Mouse (Mus musculus): ENCODE results near the gene Gm3629. TPM values are rescaled to one million over a fixed set of nuclear protein-coding genes. Genes with fewer than 3 reads are reported as not detected.
"Not testable (repeated sequence)": the region's sequence is repeated elsewhere in the genome, so short reads cannot be mapped to it uniquely, and the experiment has no call there.

Gene Gm3629
- polyA plus RNA-seq (2012; rRNA removed) = 0.11 TPM in 1 of 2 replicates, not detected in the other

GRCm38 (mm10) chr14:6590513-6590912 lies at the start of gene Gm3629:
Gm3629 (minus strand) TSS chr14:6590613.
- H3K4me3 ChIP-seq (ENCODE audit: control insufficient read depth, insufficient read depth, low read length); H3K4me1 ChIP-seq (replicated peaks; ENCODE audit: control insufficient read depth, insufficient read depth, low read length); H3K36me3 ChIP-seq (ENCODE audit: control insufficient read depth, insufficient read depth, low read length); DNase-seq; H3K27ac ChIP-seq (ENCODE audit: control insufficient read depth, insufficient read depth, low read length); H3K27me3 ChIP-seq (ENCODE audit: control insufficient read depth, insufficient read depth, low read length): not testable (repeated sequence)
- WGBS = 0% methylated on average over 1 of the region's 2 CpGs

DNA sequence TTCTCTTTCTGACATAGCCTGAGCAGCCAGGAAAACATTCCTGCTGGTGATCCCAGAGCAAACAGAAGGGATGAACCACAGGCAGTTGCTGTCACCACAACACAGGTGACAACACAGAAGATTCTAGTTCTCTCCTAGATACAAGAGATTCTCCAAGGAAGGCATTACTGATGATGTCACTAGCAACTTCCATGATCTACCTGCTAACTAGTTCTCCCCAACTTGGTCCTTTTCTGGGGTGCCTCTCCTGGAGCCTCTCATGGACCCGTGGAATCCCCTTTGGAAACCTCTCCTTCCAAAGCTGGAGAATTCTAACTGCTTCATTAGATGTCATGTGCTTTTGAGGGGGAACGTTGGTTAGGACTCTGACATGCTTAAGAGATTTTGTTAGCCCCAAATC lies 31.9 kb upstream of the Gm3629 start, which contains the start of gene Gm3460:
TSS of gene Gm3460 (minus strand) at position 101 of the 400 bp plus-strand sequence.
- H3K4me1 ChIP-seq (replicated peaks; ENCODE audit: control insufficient read depth, insufficient read depth, low read length); H3K27ac ChIP-seq (ENCODE audit: control insufficient read depth, insufficient read depth, low read length); H3K36me3 ChIP-seq (ENCODE audit: control insufficient read depth, insufficient read depth, low read length); H3K27me3 ChIP-seq (ENCODE audit: control insufficient read depth, insufficient read depth, low read length); H3K4me3 ChIP-seq (ENCODE audit: control insufficient read depth, insufficient read depth, low read length); DNase-seq: not testable (repeated sequence)
- WGBS = 61% methylated on average over 1 of the region's 2 CpGs

DNA sequence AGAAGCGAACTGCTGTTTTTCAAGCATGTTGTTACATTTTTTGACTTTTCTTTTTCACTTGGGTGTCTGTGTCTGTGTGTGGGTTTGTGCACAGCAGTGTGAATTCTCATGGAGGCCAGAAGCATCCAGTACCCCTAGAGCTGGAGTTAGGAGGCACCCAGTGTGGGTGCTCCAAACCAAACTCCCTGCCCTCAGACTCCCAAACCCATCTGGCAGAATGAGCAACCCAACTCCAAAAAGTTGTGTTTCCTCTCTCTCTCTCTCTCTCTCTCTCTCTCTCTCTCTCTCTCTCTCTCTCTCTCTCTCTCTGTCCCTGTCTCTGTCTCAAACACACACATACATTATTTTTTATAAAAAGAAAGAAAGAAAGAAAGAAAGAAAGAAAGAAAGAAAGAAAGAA lies 16.0 kb upstream of the Gm3629 start:
- H3K36me3 ChIP-seq (ENCODE audit: control insufficient read depth, insufficient read depth, low read length); H3K27me3 ChIP-seq (ENCODE audit: control insufficient read depth, insufficient read depth, low read length); H3K4me1 ChIP-seq (replicated peaks; ENCODE audit: control insufficient read depth, insufficient read depth, low read length); H3K4me3 ChIP-seq (ENCODE audit: control insufficient read depth, insufficient read depth, low read length); H3K27ac ChIP-seq (ENCODE audit: control insufficient read depth, insufficient read depth, low read length): not testable (repeated sequence)
- WGBS = no CpG with 5 or more reads among the region's 1 CpGs
- peak; percentile 1 for DNase-seq

DNA sequence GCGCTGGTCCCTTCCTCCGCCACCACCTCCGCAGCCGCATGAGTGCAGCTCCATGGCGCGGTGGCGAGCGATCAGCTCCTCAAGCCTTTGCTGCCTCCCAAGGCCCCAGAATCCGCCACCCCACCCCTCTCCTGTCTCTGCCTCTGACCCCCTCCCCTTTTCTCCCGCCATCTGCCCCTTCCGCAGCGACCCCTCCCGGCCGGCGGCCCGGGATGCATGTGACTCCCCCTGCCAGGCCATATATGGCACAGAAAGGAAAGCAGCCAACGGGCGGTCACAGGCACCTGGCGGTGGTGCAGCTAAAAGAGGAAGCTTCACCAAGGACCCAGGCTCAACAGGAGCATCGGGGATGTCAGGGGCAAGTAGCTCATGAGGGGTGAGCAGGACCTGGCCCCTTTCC lies 14.6 kb upstream of the Gm3629 start:
- not testable (repeated sequence) for H3K36me3 ChIP-seq (ENCODE audit: control insufficient read depth, insufficient read depth, low read length); H3K27me3 ChIP-seq (ENCODE audit: control insufficient read depth, insufficient read depth, low read length); H3K4me1 ChIP-seq (replicated peaks; ENCODE audit: control insufficient read depth, insufficient read depth, low read length); H3K27ac ChIP-seq (ENCODE audit: control insufficient read depth, insufficient read depth, low read length)
- peak overlapping the region; percentile 31; the same call in 1 of the 2 replicates for H3K4me3 ChIP-seq (ENCODE audit: control insufficient read depth, insufficient read depth, low read length)
- WGBS = 0% methylated on average over 18 of the region's 20 CpGs
- peak; percentile 56 for DNase-seq

DNA sequence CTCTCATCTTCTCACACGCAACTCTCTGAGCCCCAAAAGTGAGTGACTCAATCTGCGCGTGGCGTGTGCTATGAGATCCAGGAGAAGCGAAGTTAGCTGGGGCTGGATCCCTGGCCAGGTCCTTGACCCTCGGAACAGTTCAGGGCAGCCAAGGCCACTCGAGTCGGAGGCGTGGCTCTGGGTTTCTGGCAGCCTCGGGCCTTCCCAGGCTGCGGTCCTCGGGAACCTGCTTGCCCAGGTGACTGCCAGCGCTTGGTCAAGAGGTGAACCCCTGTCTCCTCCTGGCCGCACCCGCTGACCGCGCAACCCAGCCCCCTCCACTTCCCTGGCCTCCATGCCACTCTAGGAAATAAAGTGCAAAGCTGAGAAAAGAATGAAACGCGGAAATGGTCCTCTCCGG lies 14.1 kb upstream of the Gm3629 start:
- DNase-seq = peak; percentile 1
- H3K4me3 ChIP-seq (ENCODE audit: control insufficient read depth, insufficient read depth, low read length) = 0 out of 2 replicates have a peak overlapping the region, but pooled peaks have one; percentile 2
- H3K27ac ChIP-seq (ENCODE audit: control insufficient read depth, insufficient read depth, low read length); H3K27me3 ChIP-seq (ENCODE audit: control insufficient read depth, insufficient read depth, low read length); H3K36me3 ChIP-seq (ENCODE audit: control insufficient read depth, insufficient read depth, low read length); H3K4me1 ChIP-seq (replicated peaks; ENCODE audit: control insufficient read depth, insufficient read depth, low read length): not testable (repeated sequence)
- 6% methylated on average over 20 of the region's 20 CpGs for WGBS

- not testable (repeated sequence) for H3K4me3 ChIP-seq (ENCODE audit: control insufficient read depth, insufficient read depth, low read length)
- 63% methylated on average over 1 of the region's 2 CpGs for WGBS
Observed at GRCm38 (mm10) chr14:6537190-6537589, 53.2 kb downstream of the Gm3629 start, which contains the start of gene Gm8356. Gm8356 (minus strand) TSS chr14:6537290.

More at GRCm38 (mm10) chr14:6537190-6537589, 53.2 kb downstream of the Gm3629 start, which contains the start of gene Gm8356:
- H3K4me1 ChIP-seq (replicated peaks; ENCODE audit: control insufficient read depth, insufficient read depth, low read length); DNase-seq; H3K27me3 ChIP-seq (ENCODE audit: control insufficient read depth, insufficient read depth, low read length); H3K27ac ChIP-seq (ENCODE audit: control insufficient read depth, insufficient read depth, low read length); H3K36me3 ChIP-seq (ENCODE audit: control insufficient read depth, insufficient read depth, low read length): not testable (repeated sequence)

Other genes starting within 250 kb of the Gm3629 start
- not detected in 2 replicates for gene Gm3618, start 246.9 kb downstream of the Gm3629 start, polyA plus RNA-seq (2012; rRNA removed)
- not detected in 2 replicates for gene Gm16440, start 200.3 kb downstream of the Gm3629 start, polyA plus RNA-seq (2012; rRNA removed)
- 0.35 TPM in 1 of 2 replicates, not detected in the other for gene Gm3591, start 178.1 kb downstream of the Gm3629 start, polyA plus RNA-seq (2012; rRNA removed)
- not detected in 2 replicates for gene Gm3594, start 146.0 kb downstream of the Gm3629 start, polyA plus RNA-seq (2012; rRNA removed)
- gene Gm8356, start 53.3 kb downstream of the Gm3629 start, polyA plus RNA-seq (2012; rRNA removed) = not detected in 2 replicates
- not detected in 2 replicates for gene Gm3460, start 31.8 kb upstream of the Gm3629 start, polyA plus RNA-seq (2012; rRNA removed)
- not detected in 2 replicates for gene Gm10251, start 93.6 kb upstream of the Gm3629 start, polyA plus RNA-seq (2012; rRNA removed)
- gene Gm8050, start 129.6 kb upstream of the Gm3629 start, polyA plus RNA-seq (2012; rRNA removed) = not detected in 2 replicates
- 0.62 and 0.89 TPM in 2 replicates for gene Gm3636, start 151.7 kb upstream of the Gm3629 start, polyA plus RNA-seq (2012; rRNA removed)
- not detected in 2 replicates for gene Gm8362, start 183.8 kb upstream of the Gm3629 start, polyA plus RNA-seq (2012; rRNA removed)
- gene Gm3642, start 249.7 kb upstream of the Gm3629 start, polyA plus RNA-seq (2012; rRNA removed) = not detected in 2 replicates

Data from thymus, adult 2 months (tissue).